Mouse (Mus musculus): Measurements from ENCODE around the gene Vav3. TPM values are rescaled to one million over a fixed set of nuclear protein-coding genes. Genes with fewer than 3 reads are reported as not detected.

Gene Vav3
- polyA plus RNA-seq, 1 experiment from 2014 or later, result 27.7 TPM

DNA sequence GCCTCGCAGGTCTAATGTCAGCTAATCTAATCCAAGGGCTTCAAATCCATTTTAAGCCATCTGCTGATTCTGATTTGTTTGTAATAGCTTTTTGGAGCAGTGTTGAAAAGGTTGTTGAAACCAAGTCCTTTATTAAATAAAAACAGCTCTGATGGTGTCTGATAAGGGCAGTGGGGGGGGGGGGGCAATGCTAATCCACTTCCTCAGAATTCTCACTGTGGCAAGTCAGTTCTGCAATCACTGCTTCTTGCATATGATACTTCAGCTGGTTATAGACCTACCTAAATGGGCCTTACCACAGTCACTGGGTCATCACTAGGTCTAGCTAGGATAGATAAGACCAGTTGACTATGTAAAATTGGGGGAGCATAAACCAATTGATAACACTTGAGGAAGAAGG is 115.9 kb downstream of the Vav3 start:
- WGBS, result 82% methylated on average over 1 of the region's 1 CpGs
- Histone ChIP-seq H3K4me3 (ENCODE audit: low read length) (no peak overlapping the region), H3K9me3 (ENCODE audit: low read length) (no peaks in the 10 kb centered on the region), H3K36me3 (ENCODE audit: insufficient read depth, low read length) (no peaks in the 10 kb centered on the region), H3K27ac (ENCODE audit: low read length) (no peak overlapping the region), H3K27me3 (ENCODE audit: insufficient read depth, low read length) (no peaks in the 10 kb centered on the region), H3K4me2 (replicated peaks; ENCODE audit: low read depth, low read length) (no peak overlapping the region), H3K9ac (replicated peaks; ENCODE audit: low read length) (no peak overlapping the region), H3K4me1 (ENCODE audit: insufficient read depth, low read length) (0 out of 2 replicates have a peak, but pooled peaks cover 5% of the 10 kb centered on the region)
- no peak for ATAC-seq (ENCODE audit: low FRiP score, low TSS enrichment)

DNA sequence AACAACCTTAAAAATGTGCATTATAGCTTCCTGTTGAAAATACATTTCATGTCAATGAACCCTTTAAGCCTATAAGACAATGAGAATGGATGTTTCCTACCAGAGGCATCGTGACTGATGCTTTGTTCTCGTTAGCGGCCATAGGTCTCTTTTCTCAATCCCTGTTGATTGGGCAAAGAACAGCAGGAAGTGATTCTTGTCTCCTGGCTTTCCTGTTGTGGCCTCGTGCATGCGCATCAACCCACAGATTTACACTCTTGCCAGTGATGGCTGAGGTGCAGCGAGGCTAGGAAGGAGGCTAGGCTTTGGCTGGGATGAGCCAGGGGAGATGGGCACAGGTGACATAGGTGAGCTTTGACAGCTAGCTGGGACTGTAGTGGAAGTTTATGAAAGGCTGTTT is 123.2 kb downstream of the Vav3 start:
- H3K4me1 ChIP-seq (ENCODE audit: insufficient read depth, low read length), result no peaks in the 10 kb centered on the region
- no peaks in the 10 kb centered on the region for H3K9me3 ChIP-seq (ENCODE audit: low read length)
- no peak for ATAC-seq (ENCODE audit: low FRiP score, low TSS enrichment)
- H3K27me3 ChIP-seq (ENCODE audit: insufficient read depth, low read length), result no peaks in the 10 kb centered on the region
- no peaks in the 10 kb centered on the region for H3K36me3 ChIP-seq (ENCODE audit: insufficient read depth, low read length)
- no peak overlapping the region for H3K4me3 ChIP-seq (ENCODE audit: low read length)
- no peak overlapping the region for H3K4me2 ChIP-seq (replicated peaks; ENCODE audit: low read depth, low read length)
- 84% methylated on average over 6 of the region's 6 CpGs for WGBS
- no peak overlapping the region for H3K27ac ChIP-seq (ENCODE audit: low read length)
- no peak overlapping the region for H3K9ac ChIP-seq (replicated peaks; ENCODE audit: low read length)

DNA sequence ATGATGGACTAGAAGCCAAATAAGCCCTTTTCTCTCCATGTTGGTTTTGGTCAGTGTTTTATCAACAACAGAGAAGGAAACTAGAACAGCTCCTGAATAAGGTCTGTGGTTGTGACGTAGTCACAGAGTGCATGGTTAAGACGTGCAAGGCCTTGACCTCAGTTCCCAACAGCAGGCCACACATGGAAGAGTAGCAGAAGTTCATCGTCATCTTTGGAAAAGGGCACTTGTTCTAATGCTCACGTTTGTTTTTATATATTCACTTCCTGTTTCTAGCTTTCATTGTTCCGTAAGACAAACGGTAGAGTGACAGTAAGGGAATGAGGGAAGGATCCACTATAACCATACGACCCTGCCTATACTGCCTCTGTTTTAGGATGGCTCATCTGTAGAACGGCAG is 124.1 kb downstream of the Vav3 start:
- Histone ChIP-seq H3K4me3 (ENCODE audit: low read length) (no peak overlapping the region), H3K36me3 (ENCODE audit: insufficient read depth, low read length) (no peaks in the 10 kb centered on the region), H3K4me1 (ENCODE audit: insufficient read depth, low read length) (no peaks in the 10 kb centered on the region), H3K9ac (replicated peaks; ENCODE audit: low read length) (no peak overlapping the region), H3K4me2 (replicated peaks; ENCODE audit: low read depth, low read length) (no peak overlapping the region), H3K27ac (ENCODE audit: low read length) (no peak overlapping the region), H3K27me3 (ENCODE audit: insufficient read depth, low read length) (no peaks in the 10 kb centered on the region), H3K9me3 (ENCODE audit: low read length) (no peaks in the 10 kb centered on the region)
- ATAC-seq (ENCODE audit: low FRiP score, low TSS enrichment), result no peak
- 70% methylated on average over 8 of the region's 8 CpGs for WGBS

DNA sequence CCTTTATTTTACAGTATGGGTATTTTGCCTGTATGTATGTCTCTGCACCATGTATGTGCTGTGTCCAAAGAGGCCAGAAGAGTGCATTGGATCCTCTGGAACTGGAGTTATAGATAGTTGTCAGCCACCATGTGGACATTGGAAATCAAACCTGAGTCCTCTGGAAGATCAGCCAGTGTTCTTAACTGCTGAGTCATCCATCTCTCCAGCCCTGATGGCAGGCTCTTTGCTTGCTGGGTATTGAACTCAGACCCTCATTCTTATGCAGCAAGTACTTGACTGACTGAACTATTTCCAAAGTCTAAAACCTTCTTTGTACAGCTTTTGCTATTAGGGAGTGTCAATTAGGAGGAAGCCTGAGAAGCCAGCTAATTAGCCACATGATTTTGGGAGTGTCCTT is 126.1 kb downstream of the Vav3 start:
- no peak for ATAC-seq (ENCODE audit: low FRiP score, low TSS enrichment)
- H3K9me3 ChIP-seq (ENCODE audit: low read length), result no peaks in the 10 kb centered on the region
- H3K4me2 ChIP-seq (replicated peaks; ENCODE audit: low read depth, low read length), result no peak overlapping the region
- no peaks in the 10 kb centered on the region for H3K4me1 ChIP-seq (ENCODE audit: insufficient read depth, low read length)
- H3K4me3 ChIP-seq (ENCODE audit: low read length), result no peak overlapping the region
- no peaks in the 10 kb centered on the region for H3K27me3 ChIP-seq (ENCODE audit: insufficient read depth, low read length)
- H3K9ac ChIP-seq (replicated peaks; ENCODE audit: low read length), result no peak overlapping the region
- no peaks in the 10 kb centered on the region for H3K36me3 ChIP-seq (ENCODE audit: insufficient read depth, low read length)
- H3K27ac ChIP-seq (ENCODE audit: low read length), result no peak overlapping the region

DNA sequence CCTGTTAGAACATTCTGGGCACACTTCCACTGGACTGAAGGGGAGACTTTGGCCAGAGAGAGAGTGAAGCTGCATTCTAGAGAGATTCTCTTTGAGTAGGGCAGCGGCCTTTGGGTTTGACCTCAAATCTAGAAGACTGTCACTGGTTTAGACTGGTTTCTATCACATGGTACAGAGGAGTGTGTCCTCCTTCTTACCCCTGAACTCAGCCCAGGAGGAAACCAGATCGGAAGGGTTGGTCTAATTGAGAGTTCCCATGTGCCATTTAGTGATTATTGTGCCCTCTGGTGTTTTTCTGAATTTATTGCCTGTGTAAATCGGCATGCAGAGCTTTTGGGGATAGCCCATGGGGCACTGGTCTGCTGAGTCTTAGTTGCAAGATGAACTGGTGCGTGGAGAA is 126.8 kb downstream of the Vav3 start:
- peak; percentile 50; the same call in 1 of the 2 replicates for ATAC-seq (ENCODE audit: low FRiP score, low TSS enrichment)

DNA sequence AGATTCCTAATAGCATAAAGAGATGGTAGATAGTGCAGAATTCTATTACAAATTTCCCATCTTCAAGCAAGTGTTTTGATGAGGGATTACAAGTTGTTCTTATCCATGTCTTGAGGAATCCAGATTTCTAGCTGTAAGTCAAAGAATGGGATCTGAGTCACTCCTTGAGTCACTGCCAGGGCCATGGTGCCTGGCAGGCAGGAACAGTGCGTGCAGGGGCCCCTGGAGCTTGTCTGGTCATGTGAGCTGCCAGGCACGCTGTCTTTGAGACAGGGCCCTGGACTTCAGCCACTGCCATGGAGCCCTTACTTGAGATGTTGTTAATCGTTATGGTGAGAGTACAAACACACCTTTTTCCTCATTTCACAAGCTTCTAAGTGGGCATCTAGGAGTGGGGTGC is 129.0 kb downstream of the Vav3 start:
- no peak for ATAC-seq (ENCODE audit: low FRiP score, low TSS enrichment)
- Histone ChIP-seq H3K9me3 (ENCODE audit: low read length) (no peaks in the 10 kb centered on the region), H3K36me3 (ENCODE audit: insufficient read depth, low read length) (no peaks in the 10 kb centered on the region), H3K4me2 (replicated peaks; ENCODE audit: low read depth, low read length) (no peak overlapping the region), H3K4me3 (ENCODE audit: low read length) (no peak overlapping the region), H3K4me1 (ENCODE audit: insufficient read depth, low read length) (no peaks in the 10 kb centered on the region), H3K27ac (ENCODE audit: low read length) (no peak overlapping the region), H3K27me3 (ENCODE audit: insufficient read depth, low read length) (no peaks in the 10 kb centered on the region), H3K9ac (replicated peaks; ENCODE audit: low read length) (no peak overlapping the region)
- WGBS, result 72% methylated on average over 3 of the region's 3 CpGs

More for the DNA sequence above, 126.8 kb downstream of the Vav3 start:
- no peak overlapping the region for H3K4me2 ChIP-seq (replicated peaks; ENCODE audit: low read depth, low read length)
- WGBS, result 54% methylated on average over 4 of the region's 4 CpGs
- H3K27ac ChIP-seq (ENCODE audit: low read length), result no peak overlapping the region
- H3K9me3 ChIP-seq (ENCODE audit: low read length), result no peaks in the 10 kb centered on the region
- H3K36me3 ChIP-seq (ENCODE audit: insufficient read depth, low read length), result no peaks in the 10 kb centered on the region
- H3K9ac ChIP-seq (replicated peaks; ENCODE audit: low read length), result no peak overlapping the region
- H3K27me3 ChIP-seq (ENCODE audit: insufficient read depth, low read length), result no peaks in the 10 kb centered on the region
- H3K4me3 ChIP-seq (ENCODE audit: low read length), result no peak overlapping the region
- H3K4me1 ChIP-seq (ENCODE audit: insufficient read depth, low read length), result no peaks in the 10 kb centered on the region

DNA sequence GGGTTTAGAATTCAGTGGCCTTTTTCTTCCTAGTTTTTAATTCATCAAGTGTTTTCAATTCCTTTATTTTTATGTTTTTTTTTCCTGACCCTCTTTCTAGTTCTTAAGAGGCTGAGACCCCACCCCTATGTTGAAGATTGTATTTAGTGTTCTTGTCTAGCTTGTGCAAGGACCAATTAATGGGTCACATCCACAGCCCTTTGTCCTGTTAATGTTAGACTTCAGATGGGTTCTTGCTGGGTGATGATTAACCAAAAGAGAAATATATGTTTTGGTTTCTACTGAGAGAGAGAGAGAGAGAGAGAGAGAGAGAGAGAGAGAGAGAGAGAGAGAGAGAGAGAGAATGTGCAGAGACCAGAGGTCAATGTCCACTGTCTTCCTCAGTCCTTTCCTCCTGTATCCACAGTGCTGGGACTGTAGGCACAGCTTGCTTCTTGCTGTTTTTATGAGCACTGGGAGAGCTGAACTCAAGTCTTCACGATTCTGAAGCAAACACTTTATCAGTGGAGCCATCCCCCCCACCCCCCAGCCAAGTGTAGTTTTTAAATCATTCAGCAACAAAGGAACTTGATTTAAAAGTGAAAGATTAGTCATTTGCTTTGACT is 130.3 kb downstream of the Vav3 start:
- H3K36me3 ChIP-seq (ENCODE audit: insufficient read depth, low read length), result no peaks in the 10 kb centered on the region
- H3K4me3 ChIP-seq (ENCODE audit: low read length), result no peak overlapping the region
- peak; percentile 80; the same call in 1 of the 2 replicates for ATAC-seq (ENCODE audit: low FRiP score, low TSS enrichment)
- WGBS, result 32% methylated on average over 1 of the region's 1 CpGs
- H3K9me3 ChIP-seq (ENCODE audit: low read length), result no peaks in the 10 kb centered on the region
- H3K27ac ChIP-seq (ENCODE audit: low read length), result no peak overlapping the region
- no peak overlapping the region for H3K9ac ChIP-seq (replicated peaks; ENCODE audit: low read length)
- no peaks in the 10 kb centered on the region for H3K4me1 ChIP-seq (ENCODE audit: insufficient read depth, low read length)
- H3K4me2 ChIP-seq (replicated peaks; ENCODE audit: low read depth, low read length), result no peak overlapping the region
- no peaks in the 10 kb centered on the region for H3K27me3 ChIP-seq (ENCODE audit: insufficient read depth, low read length)

DNA sequence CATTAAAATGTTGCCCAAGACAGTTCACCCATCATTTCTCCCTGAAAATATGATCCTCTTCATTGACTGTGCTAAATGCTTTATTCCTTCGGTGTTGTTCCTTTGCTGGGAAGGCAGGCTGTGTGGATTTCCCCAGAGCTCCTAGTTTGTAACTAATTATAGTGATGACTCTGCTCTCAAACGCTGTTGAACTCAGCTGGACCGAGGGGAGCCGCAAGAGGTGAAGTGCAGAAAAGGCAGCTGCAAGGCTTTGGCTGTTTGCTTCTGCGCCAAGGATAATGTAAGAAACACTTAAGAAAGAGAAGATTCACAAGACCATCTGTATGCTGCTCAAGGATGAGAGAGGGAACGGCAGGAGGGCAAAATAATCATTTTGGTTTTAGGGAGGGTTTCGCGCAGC is 136.1 kb downstream of the Vav3 start:
- no peak for ATAC-seq (ENCODE audit: low FRiP score, low TSS enrichment)

DNA sequence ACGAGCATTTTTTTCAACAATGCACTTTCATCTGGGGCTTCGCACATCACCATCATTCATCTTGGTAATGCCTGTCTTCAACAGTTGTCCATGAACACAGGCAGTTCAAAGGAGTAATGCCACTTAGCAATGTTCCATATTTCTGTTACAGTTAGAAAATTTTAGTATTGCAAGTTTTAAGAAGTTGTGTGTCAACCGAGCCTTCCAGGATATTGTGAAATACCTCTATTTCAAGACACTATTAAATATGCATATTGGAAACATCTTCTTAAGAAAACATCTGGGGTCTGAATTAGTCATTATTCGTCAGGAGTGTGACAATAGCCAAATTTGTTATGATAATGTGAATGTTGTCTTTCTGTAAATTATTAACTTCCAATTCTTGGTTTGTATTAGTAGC is 137.8 kb downstream of the Vav3 start:
- Histone ChIP-seq H3K9ac (replicated peaks; ENCODE audit: low read length) (no peak overlapping the region), H3K9me3 (ENCODE audit: low read length) (no peaks in the 10 kb centered on the region), H3K36me3 (ENCODE audit: insufficient read depth, low read length) (no peaks in the 10 kb centered on the region), H3K27me3 (ENCODE audit: insufficient read depth, low read length) (no peaks in the 10 kb centered on the region), H3K4me3 (ENCODE audit: low read length) (no peak overlapping the region), H3K4me1 (ENCODE audit: insufficient read depth, low read length) (no peaks in the 10 kb centered on the region), H3K27ac (ENCODE audit: low read length) (no peak overlapping the region), H3K4me2 (replicated peaks; ENCODE audit: low read depth, low read length) (no peak overlapping the region)
- no peak for ATAC-seq (ENCODE audit: low FRiP score, low TSS enrichment)
- 66% methylated on average over 4 of the region's 4 CpGs for WGBS

More for the DNA sequence above, 136.1 kb downstream of the Vav3 start:
- no peaks in the 10 kb centered on the region for H3K4me1 ChIP-seq (ENCODE audit: insufficient read depth, low read length)
- H3K9me3 ChIP-seq (ENCODE audit: low read length), result no peaks in the 10 kb centered on the region
- H3K4me3 ChIP-seq (ENCODE audit: low read length), result no peak overlapping the region
- H3K9ac ChIP-seq (replicated peaks; ENCODE audit: low read length), result no peak overlapping the region
- WGBS, result 64% methylated on average over 8 of the region's 8 CpGs
- H3K4me2 ChIP-seq (replicated peaks; ENCODE audit: low read depth, low read length), result no peak overlapping the region
- H3K27ac ChIP-seq (ENCODE audit: low read length), result no peak overlapping the region
- H3K27me3 ChIP-seq (ENCODE audit: insufficient read depth, low read length), result no peaks in the 10 kb centered on the region
- no peaks in the 10 kb centered on the region for H3K36me3 ChIP-seq (ENCODE audit: insufficient read depth, low read length)

DNA sequence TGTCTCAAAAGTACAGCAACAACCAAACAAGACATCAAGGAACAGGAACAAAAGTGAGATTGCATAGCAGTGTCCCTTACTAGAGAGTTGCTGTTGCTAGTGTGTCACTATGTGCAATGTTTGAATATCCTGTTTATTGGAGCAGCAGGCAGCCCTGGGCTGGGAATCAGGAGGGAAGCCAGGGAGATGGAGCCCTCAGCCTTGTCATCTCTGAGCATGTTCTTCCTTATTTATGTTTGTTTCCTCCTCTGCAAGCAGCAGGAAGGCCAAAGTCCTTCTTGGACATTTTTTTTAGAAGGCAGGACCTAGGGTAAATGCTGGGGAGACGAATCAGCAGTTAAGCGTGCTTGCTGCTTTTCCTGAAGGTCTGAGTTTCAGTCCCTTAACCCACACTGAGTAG is 140.2 kb downstream of the Vav3 start:
- Histone ChIP-seq H3K4me2 (replicated peaks; ENCODE audit: low read depth, low read length) (no peak overlapping the region), H3K27me3 (ENCODE audit: insufficient read depth, low read length) (no peaks in the 10 kb centered on the region), H3K27ac (ENCODE audit: low read length) (no peak overlapping the region), H3K9ac (replicated peaks; ENCODE audit: low read length) (no peak overlapping the region), H3K4me3 (ENCODE audit: low read length) (no peak overlapping the region), H3K4me1 (ENCODE audit: insufficient read depth, low read length) (no peaks in the 10 kb centered on the region), H3K36me3 (ENCODE audit: insufficient read depth, low read length) (no peaks in the 10 kb centered on the region), H3K9me3 (ENCODE audit: low read length) (no peaks in the 10 kb centered on the region)
- no peak for ATAC-seq (ENCODE audit: low FRiP score, low TSS enrichment)
- 68% methylated on average over 2 of the region's 2 CpGs for WGBS

Measured in kidney, embryonic 16.5 days (tissue).